Mouse (Mus musculus) hindbrain, embryonic 15.5 days (tissue): ENCODE data around the gene Ftcd. TPM values are rescaled to one million over a fixed set of nuclear protein-coding genes. Genes with fewer than 3 reads are reported as not detected.
A peak's percentile ranks its signal among the peaks of the same experiment; 100 is the strongest.

ENCODE experiments used
- ATAC-seq: fragments of 200-750 bp; cut with Nextera tagmentation; 2 replicates; pipeline ENCODE4 v1.8.0; 2017; ENCODE audit warnings: low read depth, moderate number of reproducible peaks, moderate TSS enrichment; ENCODE audit not compliant: low FRiP score
- H3K27ac ChIP-seq: fragments of 300-500 bp; sonication (generic); replicated peaks from 2 replicates; pipeline ENCODE4 v1.5.1; 2015; ENCODE audit warnings: mild to moderate bottlenecking, inconsistent platforms
- H3K27me3 ChIP-seq: fragments of 300-500 bp; sonication (generic); 2 replicates; pipeline ENCODE4 v1.6.1; 2015; ENCODE audit warnings: control low read depth, inconsistent platforms
- H3K36me3 ChIP-seq: fragments of 300-500 bp; sonication (generic); 2 replicates; pipeline ENCODE4 v1.6.1; 2015; ENCODE audit warnings: control low read depth, inconsistent platforms
- H3K4me1 ChIP-seq: fragments of 300-500 bp; sonication (generic); replicated peaks from 2 replicates; pipeline ENCODE4 v1.6.1; 2015; ENCODE audit warnings: control low read depth, inconsistent platforms
- H3K4me2 ChIP-seq: fragments of 300-500 bp; sonication (generic); 2 replicates; pipeline ENCODE4 v1.6.1; 2015; ENCODE audit warnings: moderate library complexity, mild to moderate bottlenecking, inconsistent platforms
- H3K4me3 ChIP-seq: fragments of 300-500 bp; sonication (generic); 2 replicates; pipeline ENCODE4 v1.5.1; 2015; ENCODE audit warnings: mild to moderate bottlenecking, inconsistent platforms
- H3K9ac ChIP-seq: fragments of 300-500 bp; sonication (generic); 2 replicates; pipeline ENCODE4 v1.6.1; 2015; ENCODE audit warnings: inconsistent platforms
- H3K9me3 ChIP-seq: fragments of 300-500 bp; sonication (generic); 2 replicates; pipeline ENCODE4 v1.6.1; 2016; ENCODE audit warnings: control low read depth, inconsistent platforms
- WGBS: fragments of 180-500 bp; shearing (Covaris S2); methylation state at CpG from one replicate; pipeline ENCODE4 v1.1.7; 2015; 5-methylcytosine and 5-hydroxymethylcytosine counted together
- polyA plus RNA-seq: library from polyadenylated mRNA; unstranded; fragments of >200 nt; fragmentation: Nextera tagmentation; extraction: Ambion mirVana; gene quantifications from 2 replicates; pipeline ENCODE4 v1.2.1, GENCODE M21; 2015

The Ftcd gene
- polyA plus RNA-seq = not detected in 2 replicates

DNA sequence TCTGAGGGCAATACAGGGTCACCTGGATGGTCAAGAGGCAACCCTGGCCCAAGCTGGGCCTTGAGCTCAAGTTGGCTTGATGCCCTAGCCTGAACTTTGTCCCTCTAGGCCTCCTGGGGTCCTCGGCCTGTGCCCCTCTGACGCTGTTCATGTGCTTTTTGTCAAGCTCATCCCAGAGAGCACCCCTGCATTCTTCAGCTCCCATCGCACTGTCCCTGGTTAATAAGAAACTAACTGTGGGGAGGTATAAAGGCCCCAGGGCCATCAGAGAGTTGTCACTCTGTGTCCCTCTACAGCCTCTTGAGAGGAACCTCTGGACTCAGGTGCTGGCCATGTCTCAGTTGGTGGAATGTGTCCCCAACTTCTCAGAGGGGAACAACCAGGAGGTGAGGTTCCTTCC is at the start of gene Ftcd:
Gene Ftcd (plus strand): TSS at position 275 of the 400 bp plus-strand sequence.
- H3K4me1 ChIP-seq = no peaks in the 10 kb centered on the region
- no peaks in the 10 kb centered on the region for H3K27me3 ChIP-seq
- 62% methylated on average over 3 of the region's 3 CpGs for WGBS
- no peak for ATAC-seq
- H3K9me3 ChIP-seq = no peaks in the 10 kb centered on the region
- no peak within 1 kb of the TSS for H3K4me2 ChIP-seq
- no peaks in the 10 kb centered on the region for H3K36me3 ChIP-seq
- no peak within 1 kb of the TSS for H3K4me3 ChIP-seq
- H3K27ac ChIP-seq = no peak within 1 kb of the TSS
- H3K9ac ChIP-seq = no peak within 1 kb of the TSS

DNA sequence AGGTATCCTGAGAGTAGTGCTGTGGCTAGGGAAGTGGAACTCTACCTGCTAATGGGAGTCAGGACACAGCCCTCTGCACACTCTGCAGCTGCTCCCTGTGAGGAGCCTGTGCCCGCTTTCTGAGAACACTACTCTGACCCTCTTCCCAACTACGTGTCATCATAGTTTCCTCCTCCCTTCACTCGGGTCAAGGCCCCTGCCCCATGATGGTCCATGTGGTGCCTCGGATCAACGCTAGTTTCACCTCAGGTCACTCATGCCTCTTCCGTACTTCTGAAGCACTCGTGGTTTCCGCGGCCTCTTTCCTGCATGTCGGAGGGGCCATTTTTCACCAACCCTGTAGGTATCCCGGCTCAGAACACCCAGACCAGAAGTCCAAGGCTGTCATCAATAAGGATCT is 44.5 kb upstream of the Ftcd start:
- H3K4me1 ChIP-seq = peaks cover 40% of the 10 kb centered on the region
- no peaks in the 10 kb centered on the region for H3K27me3 ChIP-seq
- peak overlapping the region; percentile 90 for H3K4me3 ChIP-seq
- peaks cover 20% of the 10 kb centered on the region for H3K36me3 ChIP-seq
- WGBS = 3% methylated on average over 11 of the region's 11 CpGs
- no peaks in the 10 kb centered on the region for H3K9me3 ChIP-seq
- H3K4me2 ChIP-seq = peak overlapping the region; percentile 79
- H3K27ac ChIP-seq = peak overlapping the region; percentile 87
- H3K9ac ChIP-seq = peak overlapping the region; percentile 43
- ATAC-seq = no peak

GRCm38 (mm10) chr10:76531375-76531774 is 44.1 kb upstream of the Ftcd start, which contains the start of gene Lss:
Gene Lss (plus strand): TSS chr10:76531588.
- peak within 1 kb of the TSS; percentile 87 for H3K27ac ChIP-seq
- H3K4me1 ChIP-seq = peaks cover 40% of the 10 kb centered on the region
- H3K27me3 ChIP-seq = no peaks in the 10 kb centered on the region
- H3K9me3 ChIP-seq = no peaks in the 10 kb centered on the region
- peaks cover 25% of the 10 kb centered on the region for H3K36me3 ChIP-seq
- WGBS = under 1% methylated on average over 37 of the region's 37 CpGs
- H3K9ac ChIP-seq = peak within 1 kb of the TSS; percentile 76
- peak within 1 kb of the TSS; percentile 90 for H3K4me3 ChIP-seq
- peak within 1 kb of the TSS; percentile 79 for H3K4me2 ChIP-seq
- peak; percentile 100 for ATAC-seq

DNA sequence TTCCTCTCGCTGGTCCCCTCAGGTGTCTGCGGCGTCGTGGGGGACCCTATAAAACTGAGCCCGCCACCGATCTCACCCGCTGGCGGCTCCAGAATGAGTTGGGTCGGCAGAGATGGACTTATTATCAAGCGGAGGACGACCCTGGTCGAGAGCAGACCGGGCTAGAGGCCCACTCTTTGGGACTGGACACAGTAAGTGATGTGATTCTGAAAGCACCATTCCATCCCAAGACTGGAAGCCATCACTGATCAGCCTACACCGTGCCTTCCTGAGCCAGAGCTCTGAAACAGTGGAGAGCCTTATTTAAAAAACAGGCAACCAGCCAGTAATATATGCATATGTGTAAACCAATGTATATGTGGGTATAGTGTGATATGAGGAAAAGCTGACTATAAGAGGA is 43.6 kb upstream of the Ftcd start:
- no peaks in the 10 kb centered on the region for H3K27me3 ChIP-seq
- peak overlapping the region; percentile 87 for H3K27ac ChIP-seq
- under 1% methylated on average over 14 of the region's 14 CpGs for WGBS
- H3K9ac ChIP-seq = peak overlapping the region; percentile 76
- ATAC-seq = peak; percentile 25; the same call in 1 of the 2 replicates
- H3K4me1 ChIP-seq = peaks cover 40% of the 10 kb centered on the region
- H3K4me3 ChIP-seq = peak overlapping the region; percentile 90
- H3K4me2 ChIP-seq = peak overlapping the region; percentile 79
- no peaks in the 10 kb centered on the region for H3K9me3 ChIP-seq
- peaks cover 28% of the 10 kb centered on the region for H3K36me3 ChIP-seq

DNA sequence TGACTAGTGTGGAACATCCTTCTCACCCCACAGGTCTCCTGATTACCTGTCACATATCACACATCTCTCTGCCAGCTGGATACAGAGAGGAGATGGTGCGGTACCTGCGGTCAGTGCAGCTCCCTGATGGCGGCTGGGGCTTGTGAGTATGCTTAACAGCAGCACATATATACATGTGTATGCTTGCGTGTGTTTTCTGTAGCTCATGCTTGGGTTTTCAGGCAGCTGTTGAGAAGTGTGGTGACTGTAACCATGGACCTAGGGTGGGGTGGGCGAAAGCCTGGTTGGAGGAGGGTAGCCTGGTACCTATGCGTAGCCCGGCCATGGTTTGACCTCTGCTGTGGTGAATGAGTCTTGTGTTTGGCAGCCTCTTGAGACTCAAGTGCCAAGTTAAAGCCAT is 39.9 kb upstream of the Ftcd start:
- 96% methylated on average over 7 of the region's 7 CpGs for WGBS
- no peak overlapping the region for H3K4me2 ChIP-seq
- peaks cover 64% of the 10 kb centered on the region for H3K36me3 ChIP-seq
- H3K9ac ChIP-seq = no peak overlapping the region
- no peaks in the 10 kb centered on the region for H3K27me3 ChIP-seq
- ATAC-seq = no peak
- no peak overlapping the region for H3K4me3 ChIP-seq
- H3K4me1 ChIP-seq = peaks cover 38% of the 10 kb centered on the region
- no peak overlapping the region for H3K27ac ChIP-seq
- no peaks in the 10 kb centered on the region for H3K9me3 ChIP-seq

DNA sequence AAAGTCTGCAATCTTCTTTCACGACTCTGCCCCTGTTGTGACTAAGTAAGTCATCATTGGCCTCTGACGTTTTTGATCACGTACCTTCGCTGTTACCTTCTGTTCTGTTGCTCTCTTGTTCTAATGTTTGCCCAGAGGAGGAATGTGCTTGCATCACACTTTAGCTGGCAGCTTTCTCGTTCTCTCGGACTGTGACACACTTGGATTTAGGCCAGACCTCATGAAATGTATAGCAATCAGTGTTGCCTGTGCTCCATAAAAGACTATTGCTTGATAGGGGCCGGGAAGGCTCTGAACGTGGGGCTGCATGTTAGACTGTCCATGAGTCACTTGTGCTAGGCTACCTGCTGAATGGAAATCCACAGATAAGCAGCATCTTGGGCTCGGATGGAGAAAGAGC is 37.8 kb upstream of the Ftcd start:
- H3K4me3 ChIP-seq = no peak overlapping the region
- peaks cover 84% of the 10 kb centered on the region for H3K36me3 ChIP-seq
- 91% methylated on average over 9 of the region's 9 CpGs for WGBS

GRCm38 (mm10) chr10:76541336-76542085 is 33.9 kb upstream of the Ftcd start:
- no peak overlapping the region for H3K4me3 ChIP-seq
- 95% methylated on average over 11 of the region's 11 CpGs for WGBS
- H3K27ac ChIP-seq = no peak overlapping the region
- ATAC-seq = no peak
- H3K36me3 ChIP-seq = peaks cover 93% of the 10 kb centered on the region
- H3K27me3 ChIP-seq = no peaks in the 10 kb centered on the region
- no peaks in the 10 kb centered on the region for H3K9me3 ChIP-seq
- H3K9ac ChIP-seq = no peak overlapping the region
- H3K4me1 ChIP-seq = no peaks in the 10 kb centered on the region
- H3K4me2 ChIP-seq = no peak overlapping the region

More for the DNA sequence above, 37.8 kb upstream of the Ftcd start:
- Histone ChIP-seq H3K27me3 (no peaks in the 10 kb centered on the region), H3K4me2 (no peak overlapping the region), H3K27ac (no peak overlapping the region), H3K9ac (no peak overlapping the region), H3K9me3 (no peaks in the 10 kb centered on the region), H3K4me1 (peaks cover 23% of the 10 kb centered on the region)
- ATAC-seq = no peak

DNA sequence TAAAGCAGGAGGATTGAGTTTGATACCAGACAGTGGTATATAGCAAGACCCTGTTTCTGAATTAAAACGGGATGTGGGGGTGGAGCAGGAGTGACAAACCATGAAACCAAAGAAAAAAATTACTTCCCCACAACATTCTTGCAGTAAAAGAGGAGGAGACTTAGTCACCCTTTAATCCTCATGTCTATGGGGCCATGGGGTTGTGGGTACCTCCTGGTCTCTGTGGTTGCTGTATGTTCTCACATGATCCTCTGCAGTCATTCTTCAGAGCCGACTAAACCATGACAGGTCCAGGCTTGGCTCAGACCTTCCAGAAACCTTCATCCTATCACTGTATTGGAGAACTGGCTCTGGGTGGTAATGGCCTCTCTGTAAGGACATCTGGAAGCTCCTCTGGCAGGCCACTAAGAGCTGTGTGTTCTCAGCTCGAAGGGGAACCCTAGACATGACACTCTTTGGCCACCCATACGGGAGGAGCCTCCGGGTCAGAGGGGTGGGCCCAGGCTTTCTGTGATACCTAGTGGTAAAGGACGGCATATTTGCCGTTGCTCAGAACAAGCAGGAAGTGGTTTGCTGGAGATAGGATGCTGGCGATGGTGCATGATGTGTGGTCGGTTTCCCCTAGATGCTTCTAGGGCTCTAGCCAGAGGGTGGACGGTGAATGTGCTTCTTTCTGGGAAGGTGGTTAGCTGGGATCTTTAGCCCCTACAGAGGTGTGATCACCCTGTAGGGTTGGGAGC is 32.6 kb upstream of the Ftcd start:
- Histone ChIP-seq H3K4me1 (no peaks in the 10 kb centered on the region), H3K9me3 (no peaks in the 10 kb centered on the region), H3K4me3 (no peak overlapping the region), H3K4me2 (no peak overlapping the region), H3K36me3 (peaks cover 94% of the 10 kb centered on the region), H3K27me3 (no peaks in the 10 kb centered on the region), H3K9ac (no peak overlapping the region), H3K27ac (no peak overlapping the region)
- ATAC-seq = no peak
- 91% methylated on average over 10 of the region's 10 CpGs for WGBS

DNA sequence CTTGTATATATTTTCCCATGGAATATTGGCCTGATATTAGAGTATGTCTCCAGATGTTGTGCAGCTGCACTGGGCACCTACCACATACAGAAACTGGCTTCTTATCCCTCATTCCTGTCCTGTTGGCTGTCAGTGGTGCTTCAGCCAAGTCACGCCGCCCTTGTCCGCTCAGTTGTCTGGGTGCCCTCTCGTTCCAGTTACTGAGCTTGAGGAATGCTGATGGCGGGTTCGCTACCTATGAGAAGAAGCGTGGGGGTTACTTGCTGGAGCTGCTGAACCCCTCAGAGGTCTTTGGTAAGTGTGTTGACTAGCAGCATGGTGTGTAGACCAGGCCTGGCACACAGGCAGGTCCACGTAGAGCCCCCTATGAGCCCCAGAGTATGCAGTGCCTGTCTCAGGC is 28.9 kb upstream of the Ftcd start:
- Histone ChIP-seq H3K9ac (no peak overlapping the region), H3K4me2 (no peak overlapping the region), H3K4me3 (no peak overlapping the region), H3K27me3 (no peaks in the 10 kb centered on the region), H3K9me3 (no peaks in the 10 kb centered on the region), H3K27ac (no peak overlapping the region), H3K36me3 (peaks cover 96% of the 10 kb centered on the region), H3K4me1 (no peaks in the 10 kb centered on the region)
- 93% methylated on average over 8 of the region's 8 CpGs for WGBS
- no peak for ATAC-seq

GRCm38 (mm10) chr10:76548218-76548617 is 27.2 kb upstream of the Ftcd start:
- no peaks in the 10 kb centered on the region for H3K27me3 ChIP-seq
- WGBS = 96% methylated on average over 8 of the region's 8 CpGs
- H3K4me2 ChIP-seq = no peak overlapping the region
- no peak for ATAC-seq
- no peak overlapping the region for H3K4me3 ChIP-seq
- no peak overlapping the region for H3K27ac ChIP-seq
- peaks cover 96% of the 10 kb centered on the region for H3K36me3 ChIP-seq
- H3K4me1 ChIP-seq = no peaks in the 10 kb centered on the region
- no peak overlapping the region for H3K9ac ChIP-seq
- H3K9me3 ChIP-seq = no peaks in the 10 kb centered on the region

DNA sequence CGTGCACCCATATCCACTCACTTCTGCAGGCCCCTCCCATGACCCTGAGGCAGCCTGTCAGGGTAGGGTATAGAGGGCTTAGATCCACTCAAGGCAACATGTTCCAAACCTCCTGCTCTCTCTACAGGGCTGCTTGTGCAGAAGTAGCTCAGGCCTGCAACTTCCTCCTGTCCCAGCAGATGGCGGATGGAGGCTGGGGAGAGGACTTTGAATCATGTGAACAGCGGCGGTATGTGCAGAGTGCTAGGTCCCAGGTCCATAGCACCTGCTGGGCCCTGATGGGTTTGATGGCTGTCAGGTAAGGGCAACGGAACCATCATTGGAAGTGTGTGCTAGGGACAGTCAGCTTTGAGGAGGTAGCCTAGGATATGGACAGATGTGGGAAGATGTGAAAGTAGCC is 25.0 kb upstream of the Ftcd start:
- no peak overlapping the region for H3K27ac ChIP-seq
- no peaks in the 10 kb centered on the region for H3K27me3 ChIP-seq
- no peak for ATAC-seq
- no peak overlapping the region for H3K9ac ChIP-seq
- 90% methylated on average over 5 of the region's 5 CpGs for WGBS
- H3K4me1 ChIP-seq = no peaks in the 10 kb centered on the region
- no peaks in the 10 kb centered on the region for H3K9me3 ChIP-seq
- peaks cover 89% of the 10 kb centered on the region for H3K36me3 ChIP-seq
- H3K4me2 ChIP-seq = no peak overlapping the region
- no peak overlapping the region for H3K4me3 ChIP-seq

GRCm38 (mm10) chr10:76551556-76551955 is 23.9 kb upstream of the Ftcd start:
- Histone ChIP-seq H3K9ac (no peak overlapping the region), H3K27me3 (no peaks in the 10 kb centered on the region), H3K4me3 (no peak overlapping the region), H3K9me3 (no peaks in the 10 kb centered on the region), H3K4me1 (no peaks in the 10 kb centered on the region), H3K4me2 (no peak overlapping the region), H3K27ac (no peak overlapping the region), H3K36me3 (peaks cover 79% of the 10 kb centered on the region)
- ATAC-seq = no peak
- WGBS = 70% methylated on average over 3 of the region's 3 CpGs
